Mouse (Mus musculus) liver, postnatal 0 days (tissue): ENCODE measurements around the gene Gdi2. TPM values are rescaled to one million over a fixed set of nuclear protein-coding genes. Genes with fewer than 3 reads are reported as not detected.
"Not testable (repeated sequence)": the region's sequence is repeated elsewhere in the genome, so short reads cannot be mapped to it uniquely, and the experiment has no call there.

Experiments
- ATAC-seq: fragments of 200-750 bp; cut with Nextera tagmentation; 2 replicates; pipeline ENCODE4 v1.8.0; 2017; ENCODE audit warnings: mild to moderate bottlenecking, moderate library complexity
- DNase-seq: peaks from one replicate; pipeline ENCODE4 v3.0.0-alpha.2; 2016
- H3K27ac ChIP-seq: fragments of 300-500 bp; sonication (generic); 2 replicates; pipeline ENCODE4 v1.5.1; 2014; ENCODE audit warnings: antibody characterized with exemption, moderate library complexity, mild to moderate bottlenecking, low read depth
- H3K27me3 ChIP-seq: fragments of 300-500 bp; sonication (generic); 2 replicates; pipeline ENCODE4 v1.6.1; 2014; ENCODE audit warnings: low read length, control low read depth, mixed read lengths; ENCODE audit not compliant: insufficient read depth
- H3K36me3 ChIP-seq: fragments of 300-500 bp; sonication (generic); replicated peaks from 2 replicates; pipeline ENCODE4 v1.6.1; 2014; ENCODE audit warnings: mild to moderate bottlenecking, control low read depth, low read length, moderate library complexity, mixed read lengths; ENCODE audit not compliant: insufficient read depth
- H3K4me1 ChIP-seq: fragments of 300-500 bp; sonication (generic); 2 replicates; pipeline ENCODE4 v1.6.1; 2014; ENCODE audit warnings: antibody characterized with exemption, mild to moderate bottlenecking, control low read depth; ENCODE audit not compliant: insufficient read depth
- H3K4me2 ChIP-seq: fragments of 300-500 bp; sonication (generic); 2 replicates; pipeline ENCODE4 v1.6.1; 2014; ENCODE audit warnings: low read depth, mild to moderate bottlenecking, low read length, moderate library complexity, mixed read lengths
- H3K4me3 ChIP-seq: fragments of 300-500 bp; sonication (generic); 2 replicates; pipeline ENCODE4 v1.5.1; 2014; ENCODE audit warnings: low read depth, low read length
- H3K9ac ChIP-seq: fragments of 300-500 bp; sonication (generic); replicated peaks from 2 replicates; pipeline ENCODE4 v1.6.1; 2014; ENCODE audit warnings: mild to moderate bottlenecking, moderate library complexity
- H3K9me3 ChIP-seq: fragments of 300-500 bp; sonication (generic); 2 replicates; pipeline ENCODE4 v1.6.1; 2016; ENCODE audit warnings: mild to moderate bottlenecking, control low read depth, low read length, mixed read lengths
- CTCF ChIP-seq: sonication (generic); IDR thresholded peaks from 2 replicates; pipeline ENCODE4 v1.5.1; 2016; ENCODE audit warnings: antibody characterized with exemption, low read depth
- EP300 ChIP-seq: IDR thresholded peaks from 2 replicates; pipeline ENCODE4 v1.6.1; 2016; ENCODE audit warnings: antibody characterized with exemption, low read depth, mild to moderate bottlenecking
- WGBS: fragments of 180-500 bp; shearing (Covaris S2); extraction: QIAGEN DNeasy Blood & Tissue Kit; methylation state at CpG from one replicate; pipeline ENCODE4 v1.1.7; 2014; ENCODE audit not compliant: insufficient replicate concordance; 5-methylcytosine and 5-hydroxymethylcytosine counted together
- polyA plus RNA-seq: library from polyadenylated mRNA; unstranded; fragments of >200 nt; fragmentation: Nextera tagmentation; extraction: Ambion mirVana; gene quantifications from 2 replicates; pipeline ENCODE4 v1.2.1, GENCODE M21; 2015

Gene Gdi2
- polyA plus RNA-seq, 1 experiment from 2014 or later: 189 TPM

- no peak overlapping the region for H3K4me3 ChIP-seq
- H3K27ac ChIP-seq: no peak overlapping the region
- H3K4me1 ChIP-seq: 0 out of 2 replicates have a peak, but pooled peaks cover 3% of the 10 kb centered on the region
- ATAC-seq: no peak
- H3K9me3 ChIP-seq: no peaks in the 10 kb centered on the region
- H3K9ac ChIP-seq: no peak overlapping the region
- DNase-seq: no peak
- H3K4me2 ChIP-seq: no peak overlapping the region
- no peaks in the 10 kb centered on the region for H3K27me3 ChIP-seq
- WGBS: 71% methylated on average over 1 of the region's 1 CpGs
- H3K36me3 ChIP-seq: no peaks in the 10 kb centered on the region
- TF ChIP-seq CTCF: no peak
- TF ChIP-seq EP300: no peak
Observed at GRCm38 (mm10) chr13:3523946-3524345, 13.9 kb upstream of the Gdi2 start.

- Histone ChIP-seq H3K4me3 (no peak overlapping the region), H3K9ac (no peak overlapping the region), H3K4me2 (no peak overlapping the region), H3K27ac (peak overlapping the region; percentile 75), H3K4me1 (0 out of 2 replicates have a peak, but pooled peaks cover 3% of the 10 kb centered on the region), H3K9me3 (no peaks in the 10 kb centered on the region), H3K27me3 (no peaks in the 10 kb centered on the region), H3K36me3 (no peaks in the 10 kb centered on the region)
- ATAC-seq (peak; percentile 35), DNase-seq (no peak)
- WGBS: 49% methylated on average over 4 of the region's 4 CpGs
- TF ChIP-seq EP300 (no peak), CTCF (no peak)
Observed at GRCm38 (mm10) chr13:3525611-3526051, 12.2 kb upstream of the Gdi2 start.

- H3K4me2 ChIP-seq: 0 out of 2 replicates have a peak overlapping the region, but pooled peaks have one; percentile 9
- no peak overlapping the region for H3K4me3 ChIP-seq
- no peak for DNase-seq
- H3K36me3 ChIP-seq: no peaks in the 10 kb centered on the region
- no peaks in the 10 kb centered on the region for H3K9me3 ChIP-seq
- H3K4me1 ChIP-seq: 0 out of 2 replicates have a peak, but pooled peaks cover 3% of the 10 kb centered on the region
- ATAC-seq: peak; percentile 74
- no peaks in the 10 kb centered on the region for H3K27me3 ChIP-seq
- peak overlapping the region; percentile 75 for H3K27ac ChIP-seq
- TF ChIP-seq EP300: no peak
- no peak for TF ChIP-seq CTCF
- H3K9ac ChIP-seq: no peak overlapping the region
- WGBS: 36% methylated on average over 8 of the region's 8 CpGs
Observed at GRCm38 (mm10) chr13:3526328-3526727, 11.5 kb upstream of the Gdi2 start.

GRCm38 (mm10) chr13:3530451-3530850 lies 7.4 kb upstream of the Gdi2 start:
- no peak for TF ChIP-seq EP300
- TF ChIP-seq CTCF: no peak
- 53% methylated on average over 3 of the region's 3 CpGs for WGBS
- H3K9ac ChIP-seq: no peak overlapping the region
- H3K4me3 ChIP-seq: no peak overlapping the region
- H3K27me3 ChIP-seq: no peaks in the 10 kb centered on the region
- 0 out of 2 replicates have a peak, but pooled peaks cover 1% of the 10 kb centered on the region for H3K4me1 ChIP-seq
- no peak overlapping the region for H3K27ac ChIP-seq
- H3K4me2 ChIP-seq: no peak overlapping the region
- no peak for DNase-seq
- no peaks in the 10 kb centered on the region for H3K9me3 ChIP-seq
- no peaks in the 10 kb centered on the region for H3K36me3 ChIP-seq
- no peak for ATAC-seq

- not testable (repeated sequence) for H3K27ac ChIP-seq, H3K4me1 ChIP-seq, H3K9ac ChIP-seq, H3K27me3 ChIP-seq, ATAC-seq, H3K36me3 ChIP-seq, DNase-seq, H3K4me3 ChIP-seq, H3K4me2 ChIP-seq, H3K9me3 ChIP-seq
- 72% methylated on average over 2 of the region's 2 CpGs for WGBS
Observed at GRCm38 (mm10) chr13:3531176-3531575, 6.7 kb upstream of the Gdi2 start.

- no peak overlapping the region for H3K27ac ChIP-seq
- no peaks in the 10 kb centered on the region for H3K27me3 ChIP-seq
- TF ChIP-seq EP300: no peak
- no peak for TF ChIP-seq CTCF
- 56% methylated on average over 10 of the region's 10 CpGs for WGBS
- no peak overlapping the region for H3K4me3 ChIP-seq
- H3K9ac ChIP-seq: no peak overlapping the region
- H3K9me3 ChIP-seq: no peaks in the 10 kb centered on the region
- H3K36me3 ChIP-seq: no peaks in the 10 kb centered on the region
- no peak for DNase-seq
- peaks cover 2% of the 10 kb centered on the region; the same call in 1 of the 2 replicates for H3K4me1 ChIP-seq
- no peak overlapping the region for H3K4me2 ChIP-seq
- peak; percentile 67 for ATAC-seq
Observed at GRCm38 (mm10) chr13:3531692-3532320, 6.1 kb upstream of the Gdi2 start.

- H3K9ac ChIP-seq: no peak overlapping the region
- H3K9me3 ChIP-seq: no peaks in the 10 kb centered on the region
- TF ChIP-seq EP300 (no peak), CTCF (no peak)
- H3K36me3 ChIP-seq: no peaks in the 10 kb centered on the region
- ATAC-seq (no peak), DNase-seq (no peak)
- H3K4me3 ChIP-seq: no peak overlapping the region
- no peak overlapping the region for H3K4me2 ChIP-seq
- H3K27ac ChIP-seq: no peak overlapping the region
- H3K4me1 ChIP-seq: peaks cover 8% of the 10 kb centered on the region
- H3K27me3 ChIP-seq: no peaks in the 10 kb centered on the region
- 67% methylated on average over 4 of the region's 4 CpGs for WGBS
Observed at GRCm38 (mm10) chr13:3532451-3532850, 5.4 kb upstream of the Gdi2 start.
